Mouse (Mus musculus) midbrain, embryonic 14.5 days (tissue): Measurements from ENCODE around the gene Ebf1. TPM values are rescaled to one million over a fixed set of nuclear protein-coding genes. Genes with fewer than 3 reads are reported as not detected.

Source experiments
- ATAC-seq: fragments of 200-750 bp; cut with Nextera tagmentation; 2 replicates; pipeline ENCODE4 v1.8.0; 2017; ENCODE audit warnings: moderate number of reproducible peaks, moderate library complexity; ENCODE audit not compliant: low FRiP score, low TSS enrichment
- DNase-seq: peaks from one replicate; pipeline ENCODE4 v3.0.0-alpha.2; 2015
- H3K27ac ChIP-seq: fragments of 300-500 bp; sonication (generic); replicated peaks from 2 replicates; pipeline ENCODE4 v1.5.1; 2014; ENCODE audit warnings: mild to moderate bottlenecking, low read depth, low read length, moderate library complexity
- H3K27me3 ChIP-seq: fragments of 300-500 bp; sonication (generic); 2 replicates; pipeline ENCODE4 v1.6.1; 2014; ENCODE audit warnings: low read length, control low read depth, mixed read lengths; ENCODE audit not compliant: control insufficient read depth, insufficient read depth
- H3K36me3 ChIP-seq: fragments of 300-500 bp; sonication (generic); 2 replicates; pipeline ENCODE4 v1.6.1; 2014; ENCODE audit warnings: low read length, control low read depth; ENCODE audit not compliant: control insufficient read depth, insufficient read depth
- H3K4me1 ChIP-seq: fragments of 300-500 bp; sonication (generic); 2 replicates; pipeline ENCODE4 v1.6.1; 2014; ENCODE audit warnings: mild to moderate bottlenecking, antibody characterized with exemption, low read length, control low read depth; ENCODE audit not compliant: control insufficient read depth, insufficient read depth
- H3K4me2 ChIP-seq: fragments of 300-500 bp; sonication (generic); 2 replicates; pipeline ENCODE4 v1.6.1; 2014; ENCODE audit warnings: mild to moderate bottlenecking, low read length, moderate library complexity
- H3K4me3 ChIP-seq: fragments of 300-500 bp; sonication (generic); replicated peaks from 2 replicates; pipeline ENCODE4 v1.5.1; 2014; ENCODE audit warnings: low read depth, low read length
- H3K9ac ChIP-seq: fragments of 300-500 bp; sonication (generic); replicated peaks from 2 replicates; pipeline ENCODE4 v1.6.1; 2014; ENCODE audit warnings: mild to moderate bottlenecking, low read length, moderate library complexity
- H3K9me3 ChIP-seq: fragments of 300-500 bp; sonication (generic); 2 replicates; pipeline ENCODE4 v1.6.1; 2016; ENCODE audit warnings: low read length, control low read depth, mixed read lengths; ENCODE audit not compliant: control insufficient read depth
- WGBS: fragments of 180-500 bp; shearing (Covaris S2); extraction: QIAGEN DNeasy Blood & Tissue Kit; methylation state at CpG from one replicate; pipeline ENCODE4 v1.1.7; 2014; 5-methylcytosine and 5-hydroxymethylcytosine counted together
- polyA plus RNA-seq: library from polyadenylated mRNA; unstranded; fragments of >200 nt; fragmentation: Nextera tagmentation; extraction: Ambion mirVana; gene quantifications from 2 replicates; pipeline ENCODE4 v1.2.1, GENCODE M21; 2014

Ebf1 gene
- polyA plus RNA-seq, 1 experiment from 2014 or later = 112 TPM

DNA sequence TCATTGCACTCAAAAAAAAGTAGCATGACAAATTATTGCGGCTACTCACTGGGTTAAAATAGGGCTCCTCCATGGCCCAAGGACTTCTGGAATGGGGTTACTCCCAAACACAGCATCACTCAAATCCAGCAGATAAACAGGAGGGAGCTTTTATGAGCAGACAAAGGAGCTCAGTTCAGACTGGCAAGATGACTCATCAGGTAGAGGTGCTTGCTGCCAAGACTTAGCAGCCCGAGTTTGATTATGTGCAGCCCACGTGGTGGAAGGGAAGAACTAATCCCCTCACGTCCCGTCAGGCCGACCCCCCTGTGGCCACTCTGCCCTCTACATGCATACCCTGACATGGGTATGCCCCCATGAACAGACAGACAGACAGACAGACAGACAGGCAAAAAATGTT is 285.0 kb downstream of the Ebf1 start:
- H3K9me3 ChIP-seq = no peaks in the 10 kb centered on the region
- no peak overlapping the region for H3K9ac ChIP-seq
- peaks cover 62% of the 10 kb centered on the region for H3K4me1 ChIP-seq
- DNase-seq = no peak
- no peak overlapping the region for H3K4me3 ChIP-seq
- H3K4me2 ChIP-seq = no peak overlapping the region
- H3K27ac ChIP-seq = no peak overlapping the region
- WGBS = 22% methylated on average over 6 of the region's 6 CpGs
- no peaks in the 10 kb centered on the region for H3K36me3 ChIP-seq
- H3K27me3 ChIP-seq = no peaks in the 10 kb centered on the region
- no peak for ATAC-seq

DNA sequence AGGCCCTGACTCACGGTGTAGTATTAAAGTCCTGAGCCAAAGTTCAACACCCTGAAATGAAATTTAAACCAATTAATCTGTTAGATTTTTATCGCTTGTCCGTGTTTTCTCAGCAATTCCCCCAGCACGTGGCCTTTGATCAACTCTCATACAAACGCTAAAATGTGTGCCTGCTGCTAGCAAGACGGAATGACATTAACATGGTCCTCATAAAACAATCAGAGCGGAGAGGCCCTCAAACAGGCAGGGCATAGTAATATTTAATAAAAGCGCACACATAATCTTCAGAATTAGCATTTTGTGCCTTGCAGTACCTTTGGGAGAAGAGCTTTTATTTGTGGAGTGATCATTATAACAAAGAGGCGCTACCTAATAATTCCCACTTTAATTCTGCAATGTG is 287.0 kb downstream of the Ebf1 start:
- DNase-seq (peak; percentile 64), ATAC-seq (no peak)
- Histone ChIP-seq H3K9ac (no peak overlapping the region), H3K27ac (peak overlapping the region; percentile 70), H3K4me1 (peaks cover 55% of the 10 kb centered on the region), H3K9me3 (no peaks in the 10 kb centered on the region), H3K4me3 (no peak overlapping the region), H3K27me3 (no peaks in the 10 kb centered on the region), H3K4me2 (no peak overlapping the region), H3K36me3 (no peaks in the 10 kb centered on the region)
- 11% methylated on average over 9 of the region's 9 CpGs for WGBS

DNA sequence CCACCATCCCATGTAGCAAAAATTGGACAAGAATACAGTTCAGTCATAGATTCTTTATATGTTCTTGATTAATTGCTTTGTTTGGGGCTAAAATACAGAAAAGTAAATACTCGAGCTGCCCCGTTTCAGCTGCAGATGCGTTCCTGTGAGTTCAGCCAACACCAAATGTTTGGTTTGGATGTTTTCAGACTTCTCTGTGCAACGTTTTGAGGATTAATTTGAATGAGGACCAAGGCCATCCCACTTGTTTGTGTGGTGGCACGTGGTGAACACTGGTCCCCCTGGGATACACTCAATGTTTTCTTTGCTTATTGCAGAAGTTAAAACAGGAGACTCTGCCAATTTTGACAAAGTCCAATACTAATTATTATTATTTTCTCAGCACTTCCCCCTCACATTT is 289.3 kb downstream of the Ebf1 start:
- Histone ChIP-seq H3K36me3 (no peaks in the 10 kb centered on the region), H3K4me1 (peaks cover 34% of the 10 kb centered on the region), H3K27me3 (no peaks in the 10 kb centered on the region), H3K4me2 (no peak overlapping the region), H3K9ac (no peak overlapping the region), H3K9me3 (no peaks in the 10 kb centered on the region), H3K4me3 (no peak overlapping the region), H3K27ac (no peak overlapping the region)
- 68% methylated on average over 5 of the region's 5 CpGs for WGBS
- DNase-seq = no peak
- no peak for ATAC-seq

DNA sequence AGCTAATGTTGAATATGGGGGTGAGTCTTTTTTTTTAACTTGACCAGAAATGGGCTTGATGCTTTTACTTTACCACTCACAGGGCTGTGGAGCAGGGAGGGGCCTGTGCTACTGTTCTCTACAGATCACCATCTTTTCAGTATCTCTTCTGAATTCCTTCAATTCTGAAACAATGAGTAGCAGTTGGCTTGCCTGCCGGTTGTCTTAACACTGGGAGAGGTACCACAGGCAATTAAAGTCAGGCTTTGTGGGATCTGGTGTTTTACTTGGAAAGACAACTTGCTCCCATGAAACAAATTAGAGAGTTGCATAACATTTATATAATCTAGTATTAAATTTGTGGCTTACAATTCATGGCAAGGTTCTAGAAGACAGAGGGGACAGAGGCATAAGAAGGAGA is 294.6 kb downstream of the Ebf1 start:
- Histone ChIP-seq H3K4me2 (no peak overlapping the region), H3K27me3 (no peaks in the 10 kb centered on the region), H3K27ac (no peak overlapping the region), H3K9me3 (no peaks in the 10 kb centered on the region), H3K9ac (no peak overlapping the region), H3K36me3 (no peaks in the 10 kb centered on the region), H3K4me3 (no peak overlapping the region), H3K4me1 (no peaks in the 10 kb centered on the region)
- ATAC-seq (no peak), DNase-seq (no peak)
- 35% methylated on average over 1 of the region's 1 CpGs for WGBS

DNA sequence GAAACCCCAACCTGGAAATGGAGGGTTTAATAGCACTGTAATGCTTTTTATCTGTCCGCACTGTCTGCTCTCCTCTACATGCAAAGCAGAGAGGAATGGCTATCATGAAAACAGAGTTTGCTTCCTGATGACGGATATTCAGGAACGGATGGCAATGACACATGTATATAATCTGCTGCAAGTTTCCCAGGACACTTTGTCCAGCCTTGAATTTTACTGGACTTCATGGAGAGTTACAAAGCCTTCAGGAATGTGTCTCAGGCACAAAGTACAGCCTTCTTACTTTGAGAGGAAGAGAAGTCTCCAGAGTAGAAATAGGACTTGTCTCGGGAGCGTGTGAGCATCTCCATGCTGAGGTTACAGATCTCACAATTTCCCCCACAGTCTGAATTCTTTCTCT is 296.7 kb downstream of the Ebf1 start:
- Histone ChIP-seq H3K4me3 (no peak overlapping the region), H3K4me2 (no peak overlapping the region), H3K9ac (no peak overlapping the region), H3K9me3 (no peaks in the 10 kb centered on the region), H3K27ac (no peak overlapping the region), H3K4me1 (no peaks in the 10 kb centered on the region), H3K27me3 (no peaks in the 10 kb centered on the region), H3K36me3 (no peaks in the 10 kb centered on the region)
- ATAC-seq = no peak
- DNase-seq = no peak
- 96% methylated on average over 5 of the region's 5 CpGs for WGBS

DNA sequence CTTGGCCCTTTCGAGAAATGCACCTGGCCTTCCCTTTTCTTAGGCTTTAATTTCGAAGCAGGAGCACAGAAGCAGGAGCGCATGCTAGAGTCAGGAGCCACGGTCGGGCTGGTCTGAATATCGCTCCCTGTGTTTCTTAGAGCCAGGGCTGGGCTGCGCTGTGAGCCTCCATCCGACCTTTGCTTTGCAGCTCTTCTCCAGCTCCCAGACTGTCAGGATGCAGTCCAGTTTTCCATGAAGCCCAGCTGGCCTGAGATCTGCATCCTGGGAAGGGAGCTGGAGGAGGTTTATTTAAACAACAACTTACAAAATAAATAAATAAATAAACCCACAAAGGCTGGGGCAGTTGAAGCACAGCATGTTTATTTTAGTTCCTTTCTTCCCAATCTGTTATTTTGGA is 299.9 kb downstream of the Ebf1 start:
- Histone ChIP-seq H3K27me3 (no peaks in the 10 kb centered on the region), H3K27ac (no peak overlapping the region), H3K9me3 (no peaks in the 10 kb centered on the region), H3K9ac (no peak overlapping the region), H3K4me2 (no peak overlapping the region), H3K4me3 (no peak overlapping the region), H3K4me1 (no peaks in the 10 kb centered on the region), H3K36me3 (no peaks in the 10 kb centered on the region)
- 71% methylated on average over 8 of the region's 8 CpGs for WGBS
- DNase-seq (no peak), ATAC-seq (no peak)

DNA sequence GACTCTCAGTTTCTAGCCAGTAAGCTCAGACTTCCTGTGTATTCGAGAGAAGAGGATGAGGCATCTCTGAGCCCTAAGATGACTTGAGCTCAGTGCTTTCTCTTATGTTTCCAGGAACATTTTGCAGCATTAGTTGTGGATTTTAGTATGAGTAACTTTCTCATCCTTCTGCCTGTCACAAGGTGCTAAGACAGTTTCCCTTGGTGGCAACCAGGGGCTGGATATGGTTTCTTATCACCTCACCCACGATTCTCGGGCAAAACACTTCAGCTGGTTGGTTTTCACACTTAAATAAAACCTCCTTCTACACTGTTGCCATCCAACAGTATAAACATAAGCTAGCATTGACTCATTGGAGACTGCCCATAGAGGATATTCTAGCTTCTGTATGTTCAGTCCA is 306.0 kb downstream of the Ebf1 start:
- ATAC-seq = no peak

DNA sequence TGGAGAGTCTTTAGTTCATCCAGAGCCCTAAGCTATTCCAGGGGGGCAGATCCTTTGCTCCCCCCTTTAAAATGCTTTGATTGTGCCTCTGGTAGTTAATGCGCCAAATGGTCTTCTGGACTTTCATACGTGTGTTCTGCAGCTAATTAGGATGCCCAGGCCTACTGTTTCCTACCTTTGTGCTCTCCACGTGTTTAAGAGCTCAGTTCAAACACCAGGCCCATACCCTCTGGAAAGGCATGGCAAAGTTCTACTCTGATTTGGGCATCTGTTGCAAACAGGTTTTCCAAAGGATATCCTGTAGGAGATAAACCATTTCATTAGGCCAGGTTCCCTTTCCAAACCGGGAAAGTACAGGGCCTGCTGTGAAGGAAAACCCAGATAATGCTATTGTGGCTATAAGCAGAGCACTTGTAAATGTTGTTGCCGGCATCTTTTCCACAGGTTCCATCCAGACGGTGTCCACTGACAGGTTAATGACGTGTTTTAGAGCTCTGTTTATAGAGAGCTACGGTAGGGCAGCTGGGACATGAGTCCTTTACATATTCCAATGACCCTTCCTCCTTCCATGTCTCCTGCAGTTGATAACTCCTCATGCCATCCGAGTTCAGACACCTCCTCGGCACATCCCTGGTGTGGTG is 306.9 kb downstream of the Ebf1 start:
- Histone ChIP-seq H3K4me2 (no peak overlapping the region), H3K4me3 (no peak overlapping the region), H3K36me3 (no peaks in the 10 kb centered on the region), H3K9ac (no peak overlapping the region), H3K4me1 (no peaks in the 10 kb centered on the region), H3K27ac (no peak overlapping the region), H3K27me3 (no peaks in the 10 kb centered on the region), H3K9me3 (no peaks in the 10 kb centered on the region)
- DNase-seq (no peak), ATAC-seq (no peak)
- WGBS = 89% methylated on average over 10 of the region's 10 CpGs

More for the DNA sequence above, 306.0 kb downstream of the Ebf1 start:
- no peaks in the 10 kb centered on the region for H3K4me1 ChIP-seq
- H3K27me3 ChIP-seq = no peaks in the 10 kb centered on the region
- WGBS = 86% methylated on average over 3 of the region's 3 CpGs
- no peak overlapping the region for H3K4me2 ChIP-seq
- no peak overlapping the region for H3K9ac ChIP-seq
- H3K36me3 ChIP-seq = no peaks in the 10 kb centered on the region
- no peak for DNase-seq
- H3K9me3 ChIP-seq = no peaks in the 10 kb centered on the region
- H3K4me3 ChIP-seq = no peak overlapping the region
- H3K27ac ChIP-seq = no peak overlapping the region

DNA sequence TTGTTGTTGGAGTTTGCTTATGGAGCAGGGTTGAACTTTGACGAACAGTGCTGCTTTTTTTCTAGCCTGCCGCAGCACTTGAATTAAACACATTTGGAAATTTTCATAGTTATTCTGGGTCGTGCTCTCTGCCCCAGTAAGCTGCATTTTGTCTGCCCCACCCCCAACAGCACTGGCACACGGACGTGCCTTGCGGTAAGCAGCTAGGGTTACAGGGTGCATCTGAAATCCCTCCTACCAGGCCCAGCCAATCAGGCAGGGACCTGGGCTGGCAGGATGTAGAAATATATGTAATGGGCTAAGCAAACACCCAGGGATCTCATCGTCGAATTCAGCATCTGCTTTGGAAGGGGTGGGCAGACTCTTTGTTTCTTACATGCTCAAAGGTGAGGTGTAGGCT is 307.8 kb downstream of the Ebf1 start:
- no peaks in the 10 kb centered on the region for H3K9me3 ChIP-seq
- no peak overlapping the region for H3K4me2 ChIP-seq
- H3K27me3 ChIP-seq = no peaks in the 10 kb centered on the region
- DNase-seq = no peak
- ATAC-seq = no peak
- H3K4me3 ChIP-seq = no peak overlapping the region
- no peak overlapping the region for H3K9ac ChIP-seq
- H3K4me1 ChIP-seq = no peaks in the 10 kb centered on the region
- WGBS = 46% methylated on average over 8 of the region's 8 CpGs
- H3K36me3 ChIP-seq = no peaks in the 10 kb centered on the region
- H3K27ac ChIP-seq = no peak overlapping the region
